Mouse (Mus musculus) hindbrain, embryonic 10.5 days (tissue): ENCODE results near the gene 1700021F07Rik. TPM values are rescaled to one million over a fixed set of nuclear protein-coding genes. Genes with fewer than 3 reads are reported as not detected.

Source experiments
- DNase-seq: peaks from one replicate; pipeline ENCODE4 v3.0.0-alpha.2; 2017; ENCODE audit warnings: low spot score
- H3K27ac ChIP-seq: fragments of 300-500 bp; sonication (generic); 2 replicates; pipeline ENCODE4 v1.5.1; 2016; ENCODE audit warnings: mild to moderate bottlenecking, moderate library complexity
- H3K27me3 ChIP-seq: fragments of 300-500 bp; sonication (generic); 2 replicates; pipeline ENCODE4 v1.6.1; 2016; ENCODE audit warnings: mild to moderate bottlenecking; ENCODE audit not compliant: poor library complexity, insufficient read depth, severe bottlenecking
- H3K36me3 ChIP-seq: fragments of 300-500 bp; sonication (generic); 2 replicates; pipeline ENCODE4 v1.6.1; 2016; ENCODE audit warnings: mild to moderate bottlenecking, moderate library complexity
- H3K4me1 ChIP-seq: fragments of 300-500 bp; sonication (generic); replicated peaks from 2 replicates; pipeline ENCODE4 v1.6.1; 2016; ENCODE audit warnings: mild to moderate bottlenecking
- H3K4me3 ChIP-seq: fragments of 300-500 bp; sonication (generic); 2 replicates; pipeline ENCODE4 v1.5.1; 2016; ENCODE audit warnings: mild to moderate bottlenecking, moderate library complexity
- H3K9me3 ChIP-seq: fragments of 300-500 bp; sonication (generic); 2 replicates; pipeline ENCODE4 v1.6.1; 2016; ENCODE audit warnings: mild to moderate bottlenecking, moderate library complexity
- WGBS: fragments of 180-500 bp; shearing (Covaris S2); methylation state at CpG from one replicate; pipeline ENCODE4 v1.1.7; 2016; 5-methylcytosine and 5-hydroxymethylcytosine counted together
- polyA plus RNA-seq: library from polyadenylated mRNA; unstranded; fragments of >200 nt; fragmentation: Nextera tagmentation; extraction: Ambion mirVana; gene quantifications from 2 replicates; pipeline ENCODE4 v1.2.1, GENCODE M21; 2016

Gene 1700021F07Rik
- not detected in 2 replicates for polyA plus RNA-seq

- no peaks in the 10 kb centered on the region for H3K36me3 ChIP-seq
- no peaks in the 10 kb centered on the region for H3K9me3 ChIP-seq
- no peak within 1 kb of the TSS for H3K27ac ChIP-seq
- H3K4me3 ChIP-seq: no peak within 1 kb of the TSS
- no peaks in the 10 kb centered on the region for H3K4me1 ChIP-seq
- H3K27me3 ChIP-seq: no peaks in the 10 kb centered on the region
- DNase-seq: no peak
- WGBS: 91% methylated on average over 18 of the region's 18 CpGs
Observed at GRCm38 (mm10) chr2:173522376-173522775, at the start of gene 1700021F07Rik. Gene 1700021F07Rik, plus strand, starts transcription at chr2:173522586.

DNA sequence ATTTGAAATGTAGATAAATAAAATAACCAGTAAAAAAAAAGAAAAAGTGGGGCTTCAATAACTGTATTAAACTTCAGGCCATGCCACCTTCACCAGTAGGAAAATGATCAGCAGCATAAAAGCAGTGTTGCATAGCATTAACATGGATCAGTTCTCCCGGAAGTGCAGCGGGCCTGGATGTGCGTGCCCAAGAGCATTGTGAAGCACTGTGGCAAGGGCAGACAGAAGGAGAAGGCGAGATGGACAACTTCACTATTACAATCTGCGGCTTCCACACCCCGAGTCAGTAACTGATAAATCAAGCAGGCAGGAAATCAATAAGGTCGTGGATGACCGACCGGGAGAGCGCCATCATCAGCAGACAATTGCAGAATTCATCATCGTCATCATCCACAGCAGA, 49.2 kb upstream of the 1700021F07Rik start:
- Histone ChIP-seq H3K27ac (no peak overlapping the region), H3K4me1 (peaks cover 2% of the 10 kb centered on the region; the same call in 1 of the 2 replicates), H3K9me3 (no peaks in the 10 kb centered on the region), H3K4me3 (no peak overlapping the region), H3K27me3 (no peaks in the 10 kb centered on the region), H3K36me3 (no peaks in the 10 kb centered on the region)
- peak; percentile 15 for DNase-seq
- WGBS: 56% methylated on average over 11 of the region's 11 CpGs

GRCm38 (mm10) chr2:173479050-173479449, 43.3 kb upstream of the 1700021F07Rik start:
- no peaks in the 10 kb centered on the region for H3K9me3 ChIP-seq
- 92% methylated on average over 12 of the region's 12 CpGs for WGBS
- H3K27me3 ChIP-seq: no peaks in the 10 kb centered on the region
- no peak for DNase-seq
- no peak overlapping the region for H3K4me3 ChIP-seq
- no peaks in the 10 kb centered on the region for H3K4me1 ChIP-seq
- no peaks in the 10 kb centered on the region for H3K36me3 ChIP-seq
- H3K27ac ChIP-seq: no peak overlapping the region

- Histone ChIP-seq H3K4me1 (no peaks in the 10 kb centered on the region), H3K27ac (no peak overlapping the region), H3K9me3 (no peaks in the 10 kb centered on the region), H3K4me3 (no peak overlapping the region), H3K36me3 (no peaks in the 10 kb centered on the region), H3K27me3 (no peaks in the 10 kb centered on the region)
- WGBS: 86% methylated on average over 4 of the region's 4 CpGs
- no peak for DNase-seq
Observed at GRCm38 (mm10) chr2:173484486-173484885, 37.9 kb upstream of the 1700021F07Rik start.

DNA sequence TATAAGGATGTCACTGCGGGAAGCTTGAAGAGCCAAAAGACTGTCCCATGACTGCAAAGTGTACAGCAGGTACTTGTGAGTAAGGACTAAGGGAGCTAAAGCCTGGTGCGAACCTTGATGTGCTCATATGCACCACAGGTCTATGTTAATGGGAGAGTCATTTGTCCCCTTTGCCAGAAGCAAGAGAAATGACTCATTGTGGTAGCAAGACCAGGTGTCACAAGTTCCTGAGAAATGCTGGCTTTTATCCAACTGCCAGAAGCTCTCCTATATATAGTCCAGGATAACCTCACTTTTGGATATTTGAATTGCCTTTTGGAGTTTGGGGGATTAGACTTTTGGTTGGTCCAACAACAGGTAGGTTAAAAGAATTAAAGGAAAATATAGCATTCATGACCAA, 22.8 kb upstream of the 1700021F07Rik start:
- peaks cover 4% of the 10 kb centered on the region; the same call in 1 of the 2 replicates for H3K4me1 ChIP-seq
- no peak for DNase-seq
- H3K36me3 ChIP-seq: no peaks in the 10 kb centered on the region
- no peaks in the 10 kb centered on the region for H3K27me3 ChIP-seq
- WGBS: 94% methylated on average over 2 of the region's 2 CpGs
- no peaks in the 10 kb centered on the region for H3K9me3 ChIP-seq
- H3K27ac ChIP-seq: no peak overlapping the region
- no peak overlapping the region for H3K4me3 ChIP-seq

DNA sequence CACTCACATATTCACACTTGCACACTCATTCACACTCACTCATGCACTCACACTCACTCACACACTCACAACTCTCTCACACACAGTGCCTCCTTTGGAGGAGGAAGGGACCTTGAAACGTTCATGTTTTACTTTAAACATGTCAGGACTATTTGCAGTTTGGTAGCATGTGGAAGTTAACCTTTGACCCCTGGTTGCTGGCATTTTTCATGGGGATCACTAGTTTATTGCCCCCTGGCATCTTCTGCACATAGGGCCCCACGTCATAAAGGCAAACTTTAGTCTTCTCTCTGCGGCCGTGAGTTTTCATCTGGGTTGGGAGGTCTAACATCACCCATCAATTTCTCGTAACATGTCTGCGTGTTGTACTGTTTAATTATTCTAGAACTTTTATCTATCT, 8.4 kb upstream of the 1700021F07Rik start:
- Histone ChIP-seq H3K9me3 (peaks cover 11% of the 10 kb centered on the region; the same call in 1 of the 2 replicates), H3K27me3 (no peaks in the 10 kb centered on the region), H3K4me1 (peaks cover 11% of the 10 kb centered on the region), H3K27ac (no peak overlapping the region), H3K36me3 (no peaks in the 10 kb centered on the region), H3K4me3 (no peak overlapping the region)
- DNase-seq: no peak
- WGBS: 88% methylated on average over 6 of the region's 6 CpGs

GRCm38 (mm10) chr2:173515186-173515585, 7.2 kb upstream of the 1700021F07Rik start:
- 71% methylated on average over 6 of the region's 6 CpGs for WGBS
- H3K9me3 ChIP-seq: peaks cover 6% of the 10 kb centered on the region; the same call in 1 of the 2 replicates
- DNase-seq: no peak
- peaks cover 11% of the 10 kb centered on the region for H3K4me1 ChIP-seq
- H3K27ac ChIP-seq: no peak overlapping the region
- no peaks in the 10 kb centered on the region for H3K36me3 ChIP-seq
- H3K4me3 ChIP-seq: no peak overlapping the region
- no peaks in the 10 kb centered on the region for H3K27me3 ChIP-seq

- H3K27ac ChIP-seq: 0 out of 2 replicates have a peak overlapping the region, but pooled peaks have one; percentile 13
- no peak overlapping the region for H3K4me3 ChIP-seq
- WGBS: 87% methylated on average over 25 of the region's 25 CpGs
- no peaks in the 10 kb centered on the region for H3K9me3 ChIP-seq
- no peak for DNase-seq
- peaks cover 11% of the 10 kb centered on the region for H3K4me1 ChIP-seq
- no peaks in the 10 kb centered on the region for H3K36me3 ChIP-seq
- H3K27me3 ChIP-seq: no peaks in the 10 kb centered on the region
Observed at GRCm38 (mm10) chr2:173516150-173516855, 6.1 kb upstream of the 1700021F07Rik start.

DNA sequence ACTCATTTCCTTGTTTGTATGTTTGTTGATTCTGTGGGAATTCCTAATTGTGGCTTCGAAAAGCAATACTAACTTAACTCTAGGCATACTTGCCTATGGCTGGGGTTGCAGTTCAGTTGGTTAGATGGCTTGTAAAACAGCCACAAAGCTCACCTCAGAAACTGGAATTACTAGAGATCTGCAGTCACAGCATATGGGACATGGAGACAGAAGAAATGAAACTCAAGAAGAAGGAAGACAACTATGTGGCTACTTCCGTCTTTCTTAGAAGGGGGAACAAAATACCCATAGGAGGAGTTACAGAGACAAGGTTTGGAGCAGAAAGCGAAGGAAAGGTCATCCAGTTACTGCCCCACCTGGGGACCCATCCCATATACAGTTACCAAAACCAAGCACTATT, 6.1 kb downstream of the 1700021F07Rik start:
- 0 out of 2 replicates have a peak, but pooled peaks cover 3% of the 10 kb centered on the region for H3K27me3 ChIP-seq
- H3K27ac ChIP-seq: no peak overlapping the region
- no peak for DNase-seq
- no peaks in the 10 kb centered on the region for H3K36me3 ChIP-seq
- WGBS: 81% methylated on average over 3 of the region's 3 CpGs
- no peak overlapping the region for H3K4me3 ChIP-seq
- H3K4me1 ChIP-seq: peaks cover 10% of the 10 kb centered on the region; the same call in 1 of the 2 replicates
- no peaks in the 10 kb centered on the region for H3K9me3 ChIP-seq

DNA sequence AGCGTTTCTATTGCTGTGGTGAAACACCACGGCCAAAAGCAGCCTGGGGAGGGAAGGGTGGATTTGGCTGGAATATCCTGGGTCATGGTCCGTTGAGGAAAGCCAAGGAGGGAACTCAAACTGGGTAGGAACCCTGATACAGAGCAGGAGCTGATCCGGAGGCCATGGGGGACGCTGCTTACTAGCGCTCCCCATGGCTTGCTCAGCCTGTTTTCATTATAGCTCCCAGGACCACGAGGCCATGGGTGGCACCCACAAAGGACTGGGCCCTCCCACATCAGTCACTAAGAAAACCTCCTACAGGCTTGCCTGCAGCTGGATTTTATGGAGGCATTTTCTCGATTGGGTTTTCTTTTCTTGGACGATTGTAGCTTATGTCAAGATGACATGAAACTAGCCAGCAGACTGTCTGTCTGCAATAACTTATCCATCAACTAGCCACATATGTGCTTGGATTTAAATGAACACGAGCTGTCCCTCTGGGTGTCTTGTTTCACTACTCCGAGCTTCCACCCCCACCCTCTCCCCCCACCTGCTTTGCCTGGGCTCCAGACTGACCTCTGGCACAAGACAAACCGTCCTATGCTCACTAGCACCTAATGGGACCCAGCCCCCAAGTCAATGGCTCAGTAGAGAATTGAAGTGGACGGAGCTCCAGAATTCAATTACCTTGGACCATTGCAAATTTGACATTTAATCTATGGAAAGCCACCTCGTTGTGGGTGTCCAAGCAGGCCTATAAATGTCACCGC, 10.5 kb downstream of the 1700021F07Rik start:
- H3K4me3 ChIP-seq: no peak overlapping the region
- H3K9me3 ChIP-seq: no peaks in the 10 kb centered on the region
- 68% methylated on average over 15 of the region's 15 CpGs for WGBS
- H3K36me3 ChIP-seq: no peaks in the 10 kb centered on the region
- H3K4me1 ChIP-seq: peaks cover 15% of the 10 kb centered on the region; the same call in 1 of the 2 replicates
- no peak overlapping the region for H3K27ac ChIP-seq
- H3K27me3 ChIP-seq: 0 out of 2 replicates have a peak, but pooled peaks cover 3% of the 10 kb centered on the region
- DNase-seq: no peak

- Histone ChIP-seq H3K9me3 (no peaks in the 10 kb centered on the region), H3K36me3 (no peaks in the 10 kb centered on the region), H3K4me3 (no peak overlapping the region), H3K27me3 (0 out of 2 replicates have a peak, but pooled peaks cover 3% of the 10 kb centered on the region), H3K4me1 (peaks cover 18% of the 10 kb centered on the region; the same call in 1 of the 2 replicates), H3K27ac (no peak overlapping the region)
- no peak for DNase-seq
- WGBS: 83% methylated on average over 7 of the region's 7 CpGs
Observed at GRCm38 (mm10) chr2:173534581-173534980, 12.2 kb downstream of the 1700021F07Rik start.

DNA sequence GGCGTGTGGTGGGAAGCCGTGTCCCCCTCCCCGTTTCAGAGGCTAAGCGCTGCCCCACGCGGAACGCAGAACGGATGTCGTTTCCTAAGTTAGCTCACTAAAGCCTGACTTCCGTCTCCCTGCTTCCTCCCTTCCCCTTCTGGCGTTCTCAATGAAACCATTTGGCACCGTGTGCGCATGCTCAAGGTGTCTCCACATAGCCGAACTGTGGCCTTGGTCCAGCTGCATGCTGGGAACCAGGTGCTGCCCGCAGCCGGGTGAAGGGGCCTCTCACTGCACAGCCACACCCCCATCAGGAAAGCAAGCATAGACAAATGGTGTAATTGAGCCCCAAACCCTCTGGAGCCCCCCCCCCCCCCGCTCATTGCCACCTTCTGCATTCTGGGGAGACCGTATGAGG, 13.0 kb downstream of the 1700021F07Rik start:
- peaks cover 26% of the 10 kb centered on the region for H3K4me1 ChIP-seq
- H3K9me3 ChIP-seq: no peaks in the 10 kb centered on the region
- no peak overlapping the region for H3K27ac ChIP-seq
- WGBS: 90% methylated on average over 18 of the region's 18 CpGs
- DNase-seq: no peak
- no peak overlapping the region for H3K4me3 ChIP-seq
- H3K27me3 ChIP-seq: 0 out of 2 replicates have a peak, but pooled peaks cover 3% of the 10 kb centered on the region
- H3K36me3 ChIP-seq: no peaks in the 10 kb centered on the region

GRCm38 (mm10) chr2:173535886-173536285, 13.5 kb downstream of the 1700021F07Rik start:
- Histone ChIP-seq H3K9me3 (no peaks in the 10 kb centered on the region), H3K4me1 (peaks cover 29% of the 10 kb centered on the region), H3K36me3 (no peaks in the 10 kb centered on the region), H3K4me3 (no peak overlapping the region), H3K27me3 (0 out of 2 replicates have a peak, but pooled peaks cover 3% of the 10 kb centered on the region), H3K27ac (no peak overlapping the region)
- WGBS: 90% methylated on average over 9 of the region's 9 CpGs
- no peak for DNase-seq
